Mouse (Mus musculus): Measurements from ENCODE around the gene Olfr308. TPM values are rescaled to one million over a fixed set of nuclear protein-coding genes. Genes with fewer than 3 reads are reported as not detected.
"Not testable (repeated sequence)": the region's sequence is repeated elsewhere in the genome, so short reads cannot be mapped to it uniquely, and the experiment has no call there.

Gene Olfr308
- not detected in 2 replicates for polyA plus RNA-seq (2015; fragmentation: Nextera tagmentation; extraction: Ambion mirVana)

DNA sequence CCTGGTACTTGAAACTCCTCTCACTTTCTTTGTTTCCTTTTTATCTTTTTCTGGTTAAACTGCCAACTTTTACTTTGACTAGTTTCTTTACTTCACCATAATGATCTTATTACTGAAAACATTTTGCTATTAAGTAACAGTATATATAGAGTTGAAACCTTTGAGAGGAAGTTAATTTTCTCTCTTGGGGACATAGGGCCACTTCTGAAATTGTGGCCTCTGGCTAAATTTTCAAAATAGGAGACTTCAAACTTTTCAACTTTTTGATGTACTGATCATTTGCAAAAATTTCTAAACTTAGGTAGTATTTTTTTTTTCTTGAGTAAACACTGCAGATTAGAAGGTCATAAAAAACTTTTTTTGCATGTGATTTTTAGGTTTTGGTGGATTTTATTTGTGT is at the start of gene Olfr308:
Olfr308 (minus strand) TSS at position 101 of the 400 bp plus-strand sequence.
- H3K36me3 ChIP-seq (ENCODE audit: control insufficient read depth, insufficient read depth) = no peaks in the 10 kb centered on the region
- no peak for ATAC-seq
- no peak within 1 kb of the TSS for H3K9ac ChIP-seq (replicated peaks; ENCODE audit: low read depth, low read length)
- H3K27ac ChIP-seq (ENCODE audit: low read length) = no peak within 1 kb of the TSS
- no peaks in the 10 kb centered on the region for H3K9me3 ChIP-seq (ENCODE audit: control insufficient read depth, low read length)
- no peaks in the 10 kb centered on the region for H3K27me3 ChIP-seq (replicated peaks; ENCODE audit: control insufficient read depth, insufficient read depth, low read length)
- H3K4me3 ChIP-seq (replicated peaks; ENCODE audit: low read length) = no peak within 1 kb of the TSS
- no peak within 1 kb of the TSS for H3K4me2 ChIP-seq (ENCODE audit: low read length)
- no peaks in the 10 kb centered on the region for H3K4me1 ChIP-seq (replicated peaks; ENCODE audit: control insufficient read depth, insufficient read depth, low read length)

DNA sequence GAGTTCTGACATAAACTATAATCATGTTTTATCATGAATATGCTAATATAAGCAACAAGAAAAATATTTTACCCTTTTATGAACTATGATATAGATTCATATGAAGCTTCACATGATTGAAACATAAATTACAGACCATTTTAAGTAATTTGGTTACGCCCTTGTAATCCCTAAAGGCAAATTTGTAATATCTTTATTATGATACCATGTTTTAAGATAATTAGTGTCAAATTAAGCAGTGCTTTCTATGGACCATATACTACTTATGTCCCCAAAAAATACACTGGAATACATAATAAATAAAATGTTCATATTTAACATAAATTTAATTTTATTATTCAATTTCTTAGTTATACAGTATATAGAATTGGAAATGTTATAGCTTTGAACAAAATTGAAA is 41.4 kb upstream of the Olfr308 start, which contains the start of gene Olfr305:
Olfr305 (minus strand) TSS at position 101 of the 400 bp plus-strand sequence.
- Histone ChIP-seq H3K27me3 (replicated peaks; ENCODE audit: control insufficient read depth, insufficient read depth, low read length) (no peaks in the 10 kb centered on the region), H3K27ac (ENCODE audit: low read length) (no peak within 1 kb of the TSS), H3K4me3 (replicated peaks; ENCODE audit: low read length) (no peak within 1 kb of the TSS), H3K9me3 (ENCODE audit: control insufficient read depth, low read length) (no peaks in the 10 kb centered on the region), H3K36me3 (ENCODE audit: control insufficient read depth, insufficient read depth) (no peaks in the 10 kb centered on the region), H3K4me1 (replicated peaks; ENCODE audit: control insufficient read depth, insufficient read depth, low read length) (no peaks in the 10 kb centered on the region), H3K4me2 (ENCODE audit: low read length) (no peak within 1 kb of the TSS), H3K9ac (replicated peaks; ENCODE audit: low read depth, low read length) (no peak within 1 kb of the TSS)
- WGBS = 79% methylated on average over 1 of the region's 1 CpGs
- no peak for ATAC-seq

DNA sequence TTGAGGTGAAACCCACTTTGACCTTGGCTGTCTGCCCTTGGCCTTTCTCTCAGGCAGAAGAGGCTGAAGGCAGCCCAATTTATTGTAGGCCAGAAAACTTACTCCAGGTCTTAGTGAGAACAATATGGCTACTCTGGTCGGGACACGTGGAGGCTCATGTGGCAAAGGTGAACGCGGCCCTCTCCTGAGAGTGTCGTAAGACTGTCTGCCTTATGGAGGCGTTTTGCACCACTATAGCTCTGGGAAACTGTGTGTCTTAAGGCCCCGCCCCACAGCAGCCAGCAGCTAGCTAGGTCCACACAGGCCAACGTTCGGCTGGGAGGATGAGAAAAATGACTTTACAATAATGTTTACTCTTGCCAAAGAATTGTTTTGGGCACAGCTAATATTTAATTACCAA is 20.9 kb upstream of the Olfr308 start:
- H3K4me1 ChIP-seq (replicated peaks; ENCODE audit: control insufficient read depth, insufficient read depth, low read length); ATAC-seq; H3K36me3 ChIP-seq (ENCODE audit: control insufficient read depth, insufficient read depth); H3K27me3 ChIP-seq (replicated peaks; ENCODE audit: control insufficient read depth, insufficient read depth, low read length); H3K4me2 ChIP-seq (ENCODE audit: low read length); H3K9me3 ChIP-seq (ENCODE audit: control insufficient read depth, low read length); H3K4me3 ChIP-seq (replicated peaks; ENCODE audit: low read length); H3K27ac ChIP-seq (ENCODE audit: low read length); H3K9ac ChIP-seq (replicated peaks; ENCODE audit: low read depth, low read length): not testable (repeated sequence)
- 86% methylated on average over 9 of the region's 9 CpGs for WGBS

DNA sequence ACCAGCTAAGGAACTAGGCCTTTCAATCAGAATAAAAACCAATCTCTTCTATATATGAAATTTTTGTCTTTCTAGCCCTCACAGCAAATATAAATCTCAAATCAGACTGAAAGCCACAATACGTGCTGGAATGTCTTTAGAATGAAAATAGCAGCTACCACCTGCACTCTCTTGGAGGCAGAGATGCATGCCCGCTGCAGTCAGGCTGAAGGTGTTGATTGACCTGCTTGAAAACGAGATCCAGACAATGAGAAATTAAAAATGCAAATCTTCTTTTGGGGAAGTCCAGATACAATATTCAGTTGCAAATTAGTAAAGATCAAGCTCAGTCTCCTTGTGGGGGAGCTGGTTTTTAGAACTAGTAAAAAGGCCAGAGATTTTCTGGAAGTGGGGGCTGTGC is 18.8 kb upstream of the Olfr308 start:
- Histone ChIP-seq H3K27ac (ENCODE audit: low read length) (no peak overlapping the region), H3K4me2 (ENCODE audit: low read length) (no peak overlapping the region), H3K4me1 (replicated peaks; ENCODE audit: control insufficient read depth, insufficient read depth, low read length) (no peaks in the 10 kb centered on the region), H3K27me3 (replicated peaks; ENCODE audit: control insufficient read depth, insufficient read depth, low read length) (no peaks in the 10 kb centered on the region), H3K9me3 (ENCODE audit: control insufficient read depth, low read length) (no peaks in the 10 kb centered on the region), H3K9ac (replicated peaks; ENCODE audit: low read depth, low read length) (no peak overlapping the region), H3K4me3 (replicated peaks; ENCODE audit: low read length) (no peak overlapping the region), H3K36me3 (ENCODE audit: control insufficient read depth, insufficient read depth) (no peaks in the 10 kb centered on the region)
- no peak for ATAC-seq
- WGBS = 57% methylated on average over 3 of the region's 3 CpGs

DNA sequence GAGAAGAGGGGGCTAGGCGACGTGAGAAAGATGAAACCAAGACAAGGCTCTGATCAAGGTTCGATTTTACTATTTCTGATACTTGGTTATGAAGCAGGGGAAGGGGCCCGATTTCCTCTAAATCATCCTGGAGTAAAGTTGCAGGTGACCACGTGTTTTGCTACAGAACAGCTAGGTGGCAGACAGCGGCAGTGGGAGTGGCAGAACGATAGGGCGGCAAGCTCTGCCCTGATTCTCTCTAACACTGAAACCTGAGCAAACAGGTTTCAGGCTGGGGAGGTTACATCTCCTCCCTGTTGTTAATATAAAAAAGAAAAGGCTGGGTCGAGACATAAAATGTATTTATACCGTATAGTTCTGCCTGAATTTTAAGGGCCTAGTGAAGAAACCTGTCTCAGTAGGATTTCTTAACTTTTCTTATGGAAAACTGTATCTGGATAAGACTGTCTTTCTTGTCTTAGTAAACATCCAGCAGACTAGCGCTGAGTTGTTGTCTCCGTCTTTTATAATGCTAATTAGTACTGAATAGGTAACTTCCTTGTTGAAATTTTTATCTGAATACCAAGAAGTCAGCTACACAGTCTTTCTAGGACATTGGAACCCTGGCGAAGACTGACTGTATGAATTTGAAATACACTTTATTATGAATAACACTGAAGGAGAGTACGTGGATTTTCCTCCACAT is 17.6 kb upstream of the Olfr308 start:
- 81% methylated on average over 14 of the region's 14 CpGs for WGBS
- no peak overlapping the region for H3K4me2 ChIP-seq (ENCODE audit: low read length)
- no peaks in the 10 kb centered on the region for H3K27me3 ChIP-seq (replicated peaks; ENCODE audit: control insufficient read depth, insufficient read depth, low read length)
- no peak overlapping the region for H3K27ac ChIP-seq (ENCODE audit: low read length)
- no peaks in the 10 kb centered on the region for H3K9me3 ChIP-seq (ENCODE audit: control insufficient read depth, low read length)
- H3K9ac ChIP-seq (replicated peaks; ENCODE audit: low read depth, low read length) = no peak overlapping the region
- no peak for ATAC-seq
- no peaks in the 10 kb centered on the region for H3K4me1 ChIP-seq (replicated peaks; ENCODE audit: control insufficient read depth, insufficient read depth, low read length)
- no peak overlapping the region for H3K4me3 ChIP-seq (replicated peaks; ENCODE audit: low read length)
- H3K36me3 ChIP-seq (ENCODE audit: control insufficient read depth, insufficient read depth) = no peaks in the 10 kb centered on the region

DNA sequence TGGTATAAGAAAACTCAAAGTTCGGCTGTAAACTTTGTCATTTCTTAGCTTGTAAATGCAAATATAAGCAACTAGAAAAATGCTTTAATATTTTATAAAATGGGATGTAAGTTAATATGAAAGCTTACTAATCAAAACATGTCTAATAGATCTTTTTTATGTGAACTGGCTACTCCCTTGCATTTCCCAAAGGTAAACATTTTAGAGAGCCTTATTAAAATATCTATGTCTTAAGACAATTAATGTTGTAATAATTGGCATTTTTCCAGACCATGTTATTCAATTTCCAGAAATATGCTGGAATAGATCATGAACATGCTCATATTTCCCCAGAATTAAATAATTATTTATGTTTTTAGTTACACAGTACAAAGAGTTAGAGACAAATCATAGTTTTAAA is 12.1 kb upstream of the Olfr308 start, which contains the start of gene Olfr307:
Olfr307 (minus strand) TSS at position 101 of the 400 bp plus-strand sequence.
- H3K36me3 ChIP-seq (ENCODE audit: control insufficient read depth, insufficient read depth) = no peaks in the 10 kb centered on the region
- H3K27me3 ChIP-seq (replicated peaks; ENCODE audit: control insufficient read depth, insufficient read depth, low read length) = no peaks in the 10 kb centered on the region
- no peak within 1 kb of the TSS for H3K4me2 ChIP-seq (ENCODE audit: low read length)
- WGBS = 74% methylated on average over 1 of the region's 1 CpGs
- no peaks in the 10 kb centered on the region for H3K9me3 ChIP-seq (ENCODE audit: control insufficient read depth, low read length)
- H3K9ac ChIP-seq (replicated peaks; ENCODE audit: low read depth, low read length) = no peak within 1 kb of the TSS
- H3K27ac ChIP-seq (ENCODE audit: low read length) = no peak within 1 kb of the TSS
- H3K4me1 ChIP-seq (replicated peaks; ENCODE audit: control insufficient read depth, insufficient read depth, low read length) = no peaks in the 10 kb centered on the region
- H3K4me3 ChIP-seq (replicated peaks; ENCODE audit: low read length) = no peak within 1 kb of the TSS
- no peak for ATAC-seq

DNA sequence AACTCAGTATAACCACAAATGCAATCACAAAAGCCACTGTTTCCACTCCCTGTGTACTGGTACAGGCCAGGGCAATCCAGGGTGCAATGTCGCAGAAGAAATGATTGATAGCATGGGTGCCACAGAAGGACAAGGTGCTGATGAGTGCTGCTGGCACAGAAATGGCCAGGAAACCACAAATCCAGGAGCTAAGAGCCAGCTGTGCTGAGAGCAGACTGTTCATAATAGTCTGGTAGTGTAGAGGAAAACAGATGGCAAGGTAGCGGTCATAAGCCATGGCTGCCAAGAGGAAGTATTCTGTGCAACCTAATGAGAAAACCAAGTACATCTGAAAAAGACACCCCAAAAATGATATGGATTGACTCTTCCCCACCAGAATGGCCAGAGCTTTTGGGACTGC is 4.1 kb downstream of the Olfr308 start:
- Histone ChIP-seq H3K4me3 (replicated peaks; ENCODE audit: low read length) (no peak overlapping the region), H3K36me3 (ENCODE audit: control insufficient read depth, insufficient read depth) (no peaks in the 10 kb centered on the region), H3K4me2 (ENCODE audit: low read length) (no peak overlapping the region), H3K4me1 (replicated peaks; ENCODE audit: control insufficient read depth, insufficient read depth, low read length) (no peaks in the 10 kb centered on the region), H3K9me3 (ENCODE audit: control insufficient read depth, low read length) (no peaks in the 10 kb centered on the region), H3K27me3 (replicated peaks; ENCODE audit: control insufficient read depth, insufficient read depth, low read length) (no peaks in the 10 kb centered on the region), H3K9ac (replicated peaks; ENCODE audit: low read depth, low read length) (no peak overlapping the region), H3K27ac (ENCODE audit: low read length) (no peak overlapping the region)
- WGBS = 93% methylated on average over 2 of the region's 2 CpGs
- ATAC-seq = no peak

DNA sequence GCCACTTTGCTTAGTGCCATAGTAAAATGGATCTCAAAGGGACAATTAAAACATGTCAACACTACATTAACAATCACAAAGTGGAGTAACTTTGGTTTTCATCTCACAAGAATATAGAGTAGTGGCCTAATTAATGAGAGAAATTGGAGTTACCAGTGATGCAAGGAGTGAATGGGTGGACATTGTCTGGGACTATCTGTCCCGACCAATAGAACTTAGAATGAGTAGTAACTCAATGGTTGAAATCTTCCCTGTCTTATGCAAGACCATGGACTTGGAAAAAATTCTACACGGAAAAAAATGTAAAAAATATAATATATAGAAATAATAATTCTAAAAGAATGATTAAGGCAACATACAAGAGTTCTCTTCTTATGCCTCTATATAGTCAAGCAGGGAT is 11.8 kb downstream of the Olfr308 start, which contains the start of gene Olfr309:
Olfr309 (minus strand) TSS at position 101 of the 400 bp plus-strand sequence.
- Histone ChIP-seq H3K9me3 (ENCODE audit: control insufficient read depth, low read length) (no peaks in the 10 kb centered on the region), H3K4me3 (replicated peaks; ENCODE audit: low read length) (no peak within 1 kb of the TSS), H3K27me3 (replicated peaks; ENCODE audit: control insufficient read depth, insufficient read depth, low read length) (no peaks in the 10 kb centered on the region), H3K36me3 (ENCODE audit: control insufficient read depth, insufficient read depth) (no peaks in the 10 kb centered on the region), H3K9ac (replicated peaks; ENCODE audit: low read depth, low read length) (no peak within 1 kb of the TSS), H3K4me1 (replicated peaks; ENCODE audit: control insufficient read depth, insufficient read depth, low read length) (no peaks in the 10 kb centered on the region), H3K4me2 (ENCODE audit: low read length) (no peak within 1 kb of the TSS), H3K27ac (ENCODE audit: low read length) (no peak within 1 kb of the TSS)
- 65% methylated on average over 2 of the region's 2 CpGs for WGBS
- ATAC-seq = no peak

DNA sequence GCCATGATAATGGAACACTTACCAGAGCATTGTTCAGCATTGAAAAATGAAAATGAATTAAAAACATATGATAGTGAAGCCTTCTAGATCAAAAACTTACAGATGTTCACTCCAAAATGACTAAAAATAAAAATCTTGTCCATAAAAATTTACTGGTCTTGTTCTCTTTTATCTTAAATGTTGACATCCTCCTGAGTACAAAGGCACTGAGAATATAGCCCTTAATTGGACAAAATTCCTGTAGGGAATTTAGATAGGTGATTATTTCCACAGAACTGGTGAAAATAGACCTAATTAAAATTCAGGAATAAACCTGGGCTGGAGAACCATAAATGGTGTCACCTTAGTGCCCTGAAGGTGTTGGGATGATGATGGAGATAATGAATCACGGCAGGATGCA is 48.4 kb downstream of the Olfr308 start, which contains the start of gene Olfr310:
Olfr310 (minus strand) TSS at position 101 of the 400 bp plus-strand sequence.
- ATAC-seq = no peak

More for the DNA sequence above, 48.4 kb downstream of the Olfr308 start, which contains the start of gene Olfr310:
- H3K27ac ChIP-seq (ENCODE audit: low read length) = no peak within 1 kb of the TSS
- H3K4me2 ChIP-seq (ENCODE audit: low read length) = no peak within 1 kb of the TSS
- H3K27me3 ChIP-seq (replicated peaks; ENCODE audit: control insufficient read depth, insufficient read depth, low read length) = no peaks in the 10 kb centered on the region
- H3K4me3 ChIP-seq (replicated peaks; ENCODE audit: low read length) = no peak within 1 kb of the TSS
- no peaks in the 10 kb centered on the region for H3K36me3 ChIP-seq (ENCODE audit: control insufficient read depth, insufficient read depth)
- 69% methylated on average over 1 of the region's 1 CpGs for WGBS
- H3K9ac ChIP-seq (replicated peaks; ENCODE audit: low read depth, low read length) = no peak within 1 kb of the TSS
- no peaks in the 10 kb centered on the region for H3K9me3 ChIP-seq (ENCODE audit: control insufficient read depth, low read length)
- no peaks in the 10 kb centered on the region for H3K4me1 ChIP-seq (replicated peaks; ENCODE audit: control insufficient read depth, insufficient read depth, low read length)

All from forebrain, embryonic 16.5 days (tissue).